Mouse (Mus musculus) lung, embryonic 16.5 days (tissue): ENCODE measurements at regions not wholly inside any gene's neighbourhood (a gene's known extent, or its start where the extent isn't known, plus 50 kb on each side); places are given as distances from the start of the nearest gene placed in this dataset.

Experiments
- ATAC-seq: fragments of 200-750 bp; cut with Nextera tagmentation; 2 replicates; pipeline ENCODE4 v1.8.0; 2017; ENCODE audit warnings: low read depth, mild to moderate bottlenecking, moderate library complexity
- H3K27ac ChIP-seq: fragments of 300-500 bp; sonication (generic); 2 replicates; pipeline ENCODE4 v1.5.1; 2014; ENCODE audit warnings: mild to moderate bottlenecking, control low read depth, low read length
- H3K27me3 ChIP-seq: fragments of 300-500 bp; sonication (generic); 2 replicates; pipeline ENCODE4 v1.6.1; 2014; ENCODE audit warnings: low read depth, low read length, mixed read lengths; ENCODE audit not compliant: control insufficient read depth, insufficient read depth
- H3K36me3 ChIP-seq: fragments of 300-500 bp; sonication (generic); 2 replicates; pipeline ENCODE4 v1.6.1; 2014; ENCODE audit warnings: low read length; ENCODE audit not compliant: control insufficient read depth, insufficient read depth
- H3K4me1 ChIP-seq: fragments of 300-500 bp; sonication (generic); replicated peaks from 2 replicates; pipeline ENCODE4 v1.6.1; 2014; ENCODE audit warnings: low read length, mixed read lengths; ENCODE audit not compliant: control insufficient read depth, insufficient read depth
- H3K4me2 ChIP-seq: fragments of 300-500 bp; sonication (generic); 2 replicates; pipeline ENCODE4 v1.6.1; 2014; ENCODE audit warnings: low read depth, low read length, control low read depth
- H3K4me3 ChIP-seq: fragments of 300-500 bp; sonication (generic); 2 replicates; pipeline ENCODE4 v1.5.1; 2014; ENCODE audit warnings: mild to moderate bottlenecking, low read length, control low read depth
- H3K9ac ChIP-seq: fragments of 300-500 bp; sonication (generic); 2 replicates; pipeline ENCODE4 v1.6.1; 2014; ENCODE audit warnings: low read length, control low read depth
- H3K9me3 ChIP-seq: fragments of 300-500 bp; sonication (generic); 2 replicates; pipeline ENCODE4 v1.6.1; 2016; ENCODE audit warnings: low read length; ENCODE audit not compliant: control insufficient read depth
- WGBS: fragments of 180-500 bp; shearing (Covaris S2); extraction: QIAGEN DNeasy Blood & Tissue Kit; methylation state at CpG from one replicate; pipeline ENCODE4 v1.1.7; 2014; 5-methylcytosine and 5-hydroxymethylcytosine counted together

DNA sequence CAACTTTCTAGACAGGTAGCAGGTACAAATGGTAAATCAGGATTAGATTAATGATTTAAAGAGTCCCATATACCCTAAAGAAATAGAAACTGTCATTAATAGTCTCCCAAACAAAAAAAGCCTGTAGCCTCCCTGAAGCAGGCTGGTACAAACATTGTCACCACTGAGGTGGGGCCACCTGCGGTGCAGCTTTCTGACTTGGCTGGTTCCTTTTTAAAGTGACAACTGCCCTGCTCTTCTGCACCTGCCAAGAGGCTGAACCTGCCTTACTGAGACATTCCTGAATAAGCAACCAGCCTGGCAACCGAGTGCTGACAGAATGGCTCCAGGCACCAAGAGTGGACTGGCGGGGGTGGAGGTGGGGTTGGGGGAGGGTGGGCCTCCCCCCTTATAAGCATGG, 687.0 kb upstream of the Vrk2 start:
- Histone ChIP-seq H3K9me3 (0 out of 2 replicates have a peak, but pooled peaks cover 3% of the 10 kb centered on the region), H3K4me2 (no peak overlapping the region), H3K27me3 (no peaks in the 10 kb centered on the region), H3K36me3 (no peaks in the 10 kb centered on the region), H3K4me3 (no peak overlapping the region), H3K9ac (no peak overlapping the region), H3K4me1 (no peaks in the 10 kb centered on the region), H3K27ac (no peak overlapping the region)
- 63% methylated on average over 3 of the region's 3 CpGs for WGBS
- no peak for ATAC-seq

DNA sequence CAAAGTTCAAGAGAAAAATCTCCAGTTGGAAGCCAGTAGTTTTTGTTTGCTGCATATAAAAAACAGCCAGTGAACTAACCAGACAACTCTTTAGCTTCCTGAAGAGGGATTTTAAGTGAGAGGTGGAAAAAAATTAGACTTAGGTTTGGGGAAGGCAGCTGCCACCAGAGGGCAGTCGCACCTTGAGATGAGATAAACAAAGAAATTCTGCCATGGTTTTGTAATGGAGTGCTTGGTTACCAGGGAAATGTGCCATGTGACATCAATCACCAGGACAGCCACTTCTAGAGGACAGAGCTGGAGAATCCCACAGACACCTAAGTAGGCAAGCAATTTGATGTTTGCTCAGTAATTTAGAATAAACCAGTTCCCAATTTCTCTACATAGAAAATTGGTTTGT, 670.5 kb upstream of the Vrk2 start:
- H3K9me3 ChIP-seq = no peaks in the 10 kb centered on the region
- ATAC-seq = no peak
- WGBS = 5% methylated on average over 1 of the region's 1 CpGs
- H3K27me3 ChIP-seq = no peaks in the 10 kb centered on the region
- H3K36me3 ChIP-seq = no peaks in the 10 kb centered on the region
- H3K4me2 ChIP-seq = no peak overlapping the region
- no peak overlapping the region for H3K4me3 ChIP-seq
- no peak overlapping the region for H3K27ac ChIP-seq
- H3K4me1 ChIP-seq = no peaks in the 10 kb centered on the region
- H3K9ac ChIP-seq = no peak overlapping the region

DNA sequence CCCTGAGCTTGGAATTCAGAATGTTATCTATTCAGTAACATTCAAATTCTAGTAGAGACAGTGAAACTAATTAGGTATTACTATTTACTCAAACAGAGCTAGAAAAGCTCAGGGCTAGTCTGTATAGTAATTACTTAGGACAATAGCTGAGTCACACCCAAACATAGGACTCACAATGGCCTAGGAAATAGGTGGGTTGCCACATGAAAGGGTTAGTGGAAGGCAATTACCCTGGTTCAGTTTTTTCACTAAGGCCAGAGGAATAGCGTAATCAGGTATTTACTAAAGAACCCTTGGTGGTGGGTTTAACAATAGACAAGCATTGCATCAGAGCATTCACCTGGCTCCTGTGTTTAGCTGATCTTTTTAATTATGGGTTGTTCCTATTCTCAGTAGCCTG, 664.7 kb upstream of the Vrk2 start:
- Histone ChIP-seq H3K4me2 (no peak overlapping the region), H3K36me3 (no peaks in the 10 kb centered on the region), H3K4me1 (no peaks in the 10 kb centered on the region), H3K27ac (no peak overlapping the region), H3K9ac (no peak overlapping the region), H3K4me3 (no peak overlapping the region), H3K27me3 (no peaks in the 10 kb centered on the region), H3K9me3 (no peaks in the 10 kb centered on the region)
- WGBS = 87% methylated on average over 1 of the region's 1 CpGs
- no peak for ATAC-seq

DNA sequence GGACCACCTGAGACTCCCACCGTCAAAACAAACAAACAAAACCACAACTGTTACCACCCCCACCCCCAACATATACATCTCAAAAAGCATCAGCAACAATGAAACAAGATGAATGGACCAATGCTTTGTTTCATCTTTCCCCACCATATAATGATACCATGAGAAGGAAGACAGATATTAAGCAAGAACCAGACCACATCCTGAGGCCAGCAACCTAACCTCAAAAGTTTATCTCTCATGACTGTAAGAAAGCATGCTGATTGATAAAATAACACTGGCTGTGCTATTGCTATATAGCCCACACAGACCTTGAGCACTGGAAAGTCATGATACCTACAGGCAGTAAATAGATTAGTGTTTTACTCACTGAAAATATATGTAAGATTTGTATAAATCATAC, 642.1 kb upstream of the Vrk2 start:
- H3K27me3 ChIP-seq = no peaks in the 10 kb centered on the region
- no peaks in the 10 kb centered on the region for H3K4me1 ChIP-seq
- H3K4me2 ChIP-seq = no peak overlapping the region
- no peaks in the 10 kb centered on the region for H3K36me3 ChIP-seq
- ATAC-seq = no peak
- no peak overlapping the region for H3K27ac ChIP-seq
- no peaks in the 10 kb centered on the region for H3K9me3 ChIP-seq
- H3K9ac ChIP-seq = no peak overlapping the region
- no peak overlapping the region for H3K4me3 ChIP-seq
- 83% methylated on average over 1 of the region's 1 CpGs for WGBS

DNA sequence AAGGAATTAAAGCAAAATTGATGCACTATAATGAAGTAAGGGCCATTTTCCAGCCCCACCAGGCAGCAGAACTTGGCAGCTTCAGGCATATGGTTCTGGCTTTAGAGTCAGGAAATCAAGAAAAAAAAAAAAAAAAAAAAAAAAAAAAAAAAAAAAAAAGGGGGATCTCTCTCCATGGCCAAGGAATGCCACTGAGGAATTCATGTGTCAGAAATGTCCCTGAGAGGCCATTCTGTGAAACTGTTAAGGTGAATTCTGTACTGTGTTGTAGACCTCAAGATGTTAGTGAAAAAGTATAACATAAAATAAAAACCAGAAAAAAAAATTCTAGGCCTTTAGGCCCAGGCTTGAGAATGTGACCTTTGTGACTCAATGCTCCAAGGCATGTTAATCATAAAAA, 632.7 kb upstream of the Vrk2 start:
- Histone ChIP-seq H3K27me3 (no peaks in the 10 kb centered on the region), H3K4me2 (no peak overlapping the region), H3K27ac (no peak overlapping the region), H3K4me1 (no peaks in the 10 kb centered on the region), H3K9me3 (no peaks in the 10 kb centered on the region), H3K36me3 (no peaks in the 10 kb centered on the region), H3K4me3 (no peak overlapping the region), H3K9ac (no peak overlapping the region)
- ATAC-seq = no peak

DNA sequence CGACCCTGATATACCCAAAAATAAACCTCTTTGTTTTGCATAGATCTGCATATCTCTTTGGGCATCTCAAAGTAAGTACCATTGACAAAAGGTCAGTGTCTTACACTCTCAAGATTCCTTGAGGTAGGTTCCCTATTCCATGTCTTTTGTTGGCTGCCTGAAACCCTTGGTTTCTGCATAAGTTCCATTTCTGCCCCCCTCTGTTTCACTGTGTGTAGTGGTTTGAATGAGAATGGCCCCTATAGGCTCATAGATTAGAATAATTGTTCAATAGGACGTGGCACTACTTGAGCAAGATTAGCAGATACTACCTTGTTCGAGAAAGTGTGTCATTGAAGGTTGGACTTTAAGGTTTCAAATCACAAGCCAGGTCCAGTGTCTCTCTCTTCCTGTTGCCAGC, 628.6 kb upstream of the Vrk2 start:
- no peak for ATAC-seq
- H3K4me2 ChIP-seq = no peak overlapping the region
- H3K9ac ChIP-seq = no peak overlapping the region
- 61% methylated on average over 3 of the region's 3 CpGs for WGBS
- no peak overlapping the region for H3K27ac ChIP-seq
- H3K36me3 ChIP-seq = no peaks in the 10 kb centered on the region
- H3K4me1 ChIP-seq = no peaks in the 10 kb centered on the region
- H3K9me3 ChIP-seq = no peaks in the 10 kb centered on the region
- H3K4me3 ChIP-seq = no peak overlapping the region
- no peaks in the 10 kb centered on the region for H3K27me3 ChIP-seq

DNA sequence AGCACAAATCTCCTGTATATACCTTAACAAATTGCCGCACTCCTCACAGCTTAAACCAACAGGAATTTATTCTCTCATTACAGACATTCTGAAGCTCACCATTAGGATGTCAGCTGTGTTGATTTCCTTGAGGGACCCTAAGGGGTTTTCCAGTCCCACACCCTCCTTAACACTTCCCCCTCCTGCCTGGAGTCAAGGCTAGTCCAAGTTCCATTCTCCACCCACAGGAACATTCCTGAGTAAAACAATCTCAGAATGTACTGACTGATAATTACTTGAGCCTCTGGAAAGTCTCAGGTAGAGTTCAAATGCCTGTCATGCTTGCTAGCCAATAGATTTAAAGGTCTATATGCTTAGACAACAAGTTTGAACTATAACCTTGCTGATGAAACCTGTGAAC, 628.2 kb upstream of the Vrk2 start:
- WGBS = 88% methylated on average over 1 of the region's 1 CpGs
- no peaks in the 10 kb centered on the region for H3K9me3 ChIP-seq
- ATAC-seq = no peak
- H3K4me1 ChIP-seq = no peaks in the 10 kb centered on the region
- no peak overlapping the region for H3K4me3 ChIP-seq
- H3K4me2 ChIP-seq = no peak overlapping the region
- no peaks in the 10 kb centered on the region for H3K36me3 ChIP-seq
- no peak overlapping the region for H3K27ac ChIP-seq
- no peak overlapping the region for H3K9ac ChIP-seq
- no peaks in the 10 kb centered on the region for H3K27me3 ChIP-seq

DNA sequence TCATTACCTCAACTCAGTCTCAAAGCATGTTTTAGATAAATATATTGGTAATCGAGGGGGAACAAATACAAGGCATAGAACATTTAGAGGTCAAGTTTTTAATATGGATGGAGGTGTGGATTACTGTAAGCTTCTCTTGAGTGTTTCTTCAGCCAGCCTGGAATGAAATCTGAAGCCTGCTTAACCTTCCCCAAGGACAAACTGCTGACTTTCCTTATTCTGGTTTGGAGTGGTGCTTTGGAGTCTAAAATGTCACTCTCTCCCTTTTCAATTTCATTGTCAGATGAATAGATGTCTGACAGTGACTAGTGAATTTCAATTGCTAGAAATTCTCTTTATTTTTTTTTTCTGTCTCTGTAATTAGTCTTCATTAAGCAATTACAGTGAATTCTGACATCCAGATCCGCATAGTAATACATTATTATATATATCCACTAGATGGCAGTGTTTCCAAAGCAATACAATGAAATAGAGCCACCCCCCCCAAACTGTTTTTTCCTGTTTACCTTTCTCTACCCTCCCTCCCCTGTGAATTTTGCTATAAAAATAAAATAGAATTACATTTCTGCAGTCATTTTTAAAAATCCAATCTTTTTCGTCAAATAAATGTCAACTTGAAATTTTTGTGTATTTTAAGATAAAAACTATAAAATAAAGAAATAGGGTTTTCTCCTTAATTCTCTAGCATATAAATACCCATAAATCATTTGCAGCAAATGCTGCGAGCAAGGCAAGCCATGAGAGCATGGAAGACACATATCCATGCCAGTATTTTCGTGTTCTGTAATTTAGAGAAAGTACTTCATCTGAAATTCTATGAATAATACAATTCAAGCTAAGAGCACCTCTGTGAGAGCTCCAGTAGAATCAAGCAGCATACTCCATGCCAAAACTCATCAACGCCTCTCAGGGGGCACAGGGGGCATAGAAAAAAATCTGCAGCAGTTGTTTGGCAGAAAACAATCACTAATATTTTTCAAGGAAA, 626.2 kb upstream of the Vrk2 start:
- no peaks in the 10 kb centered on the region for H3K9me3 ChIP-seq
- H3K4me1 ChIP-seq = no peaks in the 10 kb centered on the region
- WGBS = 29% methylated on average over 6 of the region's 6 CpGs
- no peak overlapping the region for H3K4me3 ChIP-seq
- H3K9ac ChIP-seq = no peak overlapping the region
- H3K4me2 ChIP-seq = no peak overlapping the region
- ATAC-seq = no peak
- no peaks in the 10 kb centered on the region for H3K27me3 ChIP-seq
- no peak overlapping the region for H3K27ac ChIP-seq
- H3K36me3 ChIP-seq = no peaks in the 10 kb centered on the region

DNA sequence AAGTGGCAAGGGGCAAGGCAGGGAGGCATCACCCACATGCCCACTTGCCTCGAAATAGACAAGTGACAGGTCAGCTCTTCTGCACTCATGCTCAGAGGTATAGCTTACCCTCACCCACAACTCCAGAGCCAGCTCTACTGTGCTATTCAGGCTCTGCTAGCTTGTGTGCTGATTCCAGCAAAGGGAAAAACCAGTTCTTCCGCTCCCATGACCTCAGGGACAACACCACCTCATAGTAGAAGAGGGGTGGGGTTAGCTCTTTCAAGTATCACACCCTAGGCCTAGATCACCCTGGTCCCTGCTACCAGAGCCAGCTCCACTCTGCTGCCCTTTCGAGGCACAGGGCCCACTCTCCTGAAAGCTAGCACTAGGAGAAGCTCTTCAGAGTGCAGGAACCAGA, 622.0 kb upstream of the Vrk2 start:
- 44% methylated on average over 3 of the region's 3 CpGs for WGBS
- Histone ChIP-seq H3K27ac (no peak overlapping the region), H3K9me3 (no peaks in the 10 kb centered on the region), H3K36me3 (no peaks in the 10 kb centered on the region), H3K9ac (no peak overlapping the region), H3K4me3 (no peak overlapping the region), H3K4me1 (no peaks in the 10 kb centered on the region), H3K4me2 (no peak overlapping the region), H3K27me3 (no peaks in the 10 kb centered on the region)
- peak; percentile 52 for ATAC-seq
